Mouse (Mus musculus) lung, adult 2 months (tissue): ENCODE measurements around the gene Epo.

Experiments
- CTCF ChIP-seq: fragments of 200-500 bp; IDR thresholded peaks from 2 replicates; pipeline ENCODE4 v1.5.1; 2011; ENCODE audit warnings: mild to moderate bottlenecking, low read length, control low read depth; ENCODE audit not compliant: insufficient read depth
- POLR2A ChIP-seq: fragments of 200-500 bp; IDR thresholded peaks from 2 replicates; pipeline ENCODE4 v1.6.1; 2011; ENCODE audit warnings: low read depth, mild to moderate bottlenecking, control low read depth, low read length, borderline replicate concordance; ENCODE audit errors: extremely low read depth

DNA sequence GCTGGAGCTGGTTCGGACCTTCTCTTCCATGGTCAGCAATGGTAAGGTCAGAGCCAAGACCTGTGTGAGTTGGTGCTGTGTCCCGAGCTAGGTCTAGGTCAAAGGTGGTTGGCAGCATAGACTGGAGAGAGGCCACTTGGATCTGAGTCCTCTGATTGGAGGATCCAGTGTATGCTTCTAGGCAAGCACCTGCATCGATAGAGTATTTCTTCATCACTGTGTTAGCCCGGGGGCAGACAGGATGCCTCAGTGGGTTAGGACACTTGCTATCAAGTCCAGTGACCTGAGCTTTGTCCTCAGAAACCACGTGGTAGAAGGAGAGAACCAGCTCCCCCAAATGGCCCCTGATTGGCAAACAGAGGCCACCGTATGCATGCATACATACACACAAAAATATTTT, 47.2 kb upstream of the Epo start:
- TF ChIP-seq POLR2A (no peak), CTCF (no peak)
